ENCODE assay signal across 19 mouse cellular contexts in the genomic region with DNA sequence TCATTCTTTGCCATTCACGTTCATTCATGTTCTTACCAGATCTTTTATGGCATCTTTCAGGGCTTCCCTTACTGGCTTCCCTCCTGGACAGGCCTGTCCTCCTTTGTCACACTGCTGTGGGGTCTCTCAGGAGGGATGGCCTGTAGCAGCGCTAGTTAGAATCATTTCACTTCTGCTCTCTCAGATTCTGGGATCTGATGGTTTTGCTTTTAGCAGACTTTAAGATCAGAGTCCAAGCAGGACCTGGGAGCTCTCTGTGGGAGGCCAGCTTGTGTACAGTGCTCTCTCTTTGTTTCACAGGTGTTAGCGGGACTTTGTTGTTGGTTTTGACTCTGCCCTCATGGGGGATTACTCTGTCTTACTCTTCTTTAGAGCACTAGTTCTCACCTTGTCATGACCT. TPM values are rescaled to one million over a fixed set of nuclear protein-coding genes. Genes with fewer than 3 reads are reported as not detected.
A peak's percentile ranks its signal among the peaks of the same experiment; 100 is the strongest.
DNase-seq lines count a peak whose midpoint lies in the region; ATAC-seq and TF ChIP-seq lines count a peak whose summit lies in the region.
"Had no signal": no experiment of that assay in that cellular context is flagged by ENCODE, and none has a peak within 500 bp of the region (broad histone marks: within the 10 kb centered on the region; RNA-seq: fewer than 3 reads in every experiment).

No protein-coding gene starts in this region.

- peak overlapping the region; percentile 91 for H3K27ac ChIP-seq in layer of hippocampus, adult 2 months
- no peak overlapping the region for H3K27ac ChIP-seq in midbrain, embryonic 16.5 days (ENCODE audit: low read length)
- H3K27ac ChIP-seq: embryonic facial prominence, embryonic 12.5 days; forebrain, embryonic 15.5 days; heart, adult 2 months; heart, embryonic 15.5 days; hindbrain, embryonic 10.5 days; hindbrain, embryonic 15.5 days had no signal

- no peaks in the 10 kb centered on the region for H3K27me3 ChIP-seq in midbrain, embryonic 16.5 days (ENCODE audit: control insufficient read depth, insufficient read depth, low read depth, low read length)
- H3K27me3 ChIP-seq: embryonic facial prominence, embryonic 12.5 days; forebrain, embryonic 15.5 days; hindbrain, embryonic 15.5 days; Patski had no signal

- H3K4me1 ChIP-seq in midbrain, embryonic 16.5 days (ENCODE audit: control insufficient read depth, insufficient read depth, low read length), result peaks cover 8% of the 10 kb centered on the region; the same call in 1 of the 2 replicates

- no peak for TF ChIP-seq CTCF in layer of hippocampus, adult 2 months (conservative IDR thresholded peaks at IDR 0.05)

- no peak overlapping the region for H3K4me3 ChIP-seq in layer of hippocampus, adult 2 months
- H3K4me3 ChIP-seq in midbrain, embryonic 16.5 days (ENCODE audit: low read depth, low read length), result no peak overlapping the region
- H3K4me3 ChIP-seq: embryonic facial prominence, embryonic 12.5 days; forebrain, embryonic 15.5 days; heart, adult 2 months; heart, embryonic 15.5 days; hindbrain, embryonic 10.5 days; hindbrain, embryonic 15.5 days had no signal

- no peaks in the 10 kb centered on the region for H3K9me3 ChIP-seq in midbrain, embryonic 16.5 days (replicated peaks; ENCODE audit: control insufficient read depth, low read length, poor library complexity, severe bottlenecking)
- H3K9me3 ChIP-seq: embryonic facial prominence, embryonic 12.5 days; forebrain, embryonic 15.5 days; heart, embryonic 15.5 days; hindbrain, embryonic 15.5 days had no signal

- no peak overlapping the region for H3K4me2 ChIP-seq in midbrain, embryonic 16.5 days (ENCODE audit: low read length)
- H3K4me2 ChIP-seq: embryonic facial prominence, embryonic 12.5 days; forebrain, embryonic 15.5 days; heart, embryonic 11.5 days; heart, embryonic 15.5 days; hindbrain, embryonic 15.5 days had no signal

- no peak overlapping the region for H3K9ac ChIP-seq in midbrain, embryonic 16.5 days (ENCODE audit: low read depth, low read length)
- H3K9ac ChIP-seq: embryonic facial prominence, embryonic 12.5 days; forebrain, embryonic 15.5 days; heart, embryonic 15.5 days; hindbrain, embryonic 15.5 days had no signal

- WGBS in midbrain, embryonic 16.5 days, result 46% methylated on average over 3 of the region's 3 CpGs

- no peak for ATAC-seq in midbrain, embryonic 16.5 days
- ATAC-seq: intestine, embryonic 16.5 days; Patski had no signal

- H3K36me3 ChIP-seq in midbrain, embryonic 16.5 days (ENCODE audit: control insufficient read depth, insufficient read depth, low read length), result no peaks in the 10 kb centered on the region
- H3K36me3 ChIP-seq: embryonic facial prominence, embryonic 12.5 days; forebrain, embryonic 15.5 days; heart, embryonic 15.5 days; hindbrain, embryonic 15.5 days had no signal

- DNase-seq in layer of hippocampus, adult 2 months (ENCODE audit: low spot score in 2 of 2), result no peak
- DNase-seq in layer of hippocampus, postnatal 14 days (ENCODE audit: low spot score in 2 of 2), result no peak
- DNase-seq in ES-CJ7 (ENCODE audit: low read depth, low spot score), result peak; percentile 32
- peak; percentile 70 for DNase-seq in ZHBTc4 (ENCODE audit: low read depth, low spot score)
- DNase-seq in cerebellum, postnatal 25 days, result no peak
- DNase-seq: adrenal gland, adult 8-10 months; adrenal gland, postnatal 36 days; cerebellum, adult 2 months; cerebellum, postnatal 14 days; heart, adult 2 months had no signal

RNA-seq across cellular contexts. Expression of a gene that starts 23.0 kb away (rescaled TPM):
- total RNA-seq in layer of hippocampus, adult 2 months (2021), result 100 to 1,000 TPM; 103 to 107 TPM
- 10 to 100 TPM; 92.7 to 98.3 TPM for total RNA-seq in layer of hippocampus, postnatal 14 days (2021)
- 21.0 and 21.4 TPM in 2 replicates for polyA plus RNA-seq in midbrain, embryonic 16.5 days (2015; fragmentation: Nextera tagmentation; extraction: Ambion mirVana)

Comparison
In these comparisons a context has a peak if more than half of its experiments do, and no peak if none do; other contexts are left out.
1. DNase-seq: peak in ES-CJ7 (single experiment) and ZHBTc4 (single experiment); none in layer of hippocampus, adult 2 months (0 of 2), layer of hippocampus, postnatal 14 days (0 of 2) and cerebellum, postnatal 25 days (0 of 2).